Mouse (Mus musculus): ENCODE data around the gene Brd4. TPM values are rescaled to one million over a fixed set of nuclear protein-coding genes. Genes with fewer than 3 reads are reported as not detected.

Brd4 gene
- polyA plus RNA-seq, 1 experiment = not detected

DNA sequence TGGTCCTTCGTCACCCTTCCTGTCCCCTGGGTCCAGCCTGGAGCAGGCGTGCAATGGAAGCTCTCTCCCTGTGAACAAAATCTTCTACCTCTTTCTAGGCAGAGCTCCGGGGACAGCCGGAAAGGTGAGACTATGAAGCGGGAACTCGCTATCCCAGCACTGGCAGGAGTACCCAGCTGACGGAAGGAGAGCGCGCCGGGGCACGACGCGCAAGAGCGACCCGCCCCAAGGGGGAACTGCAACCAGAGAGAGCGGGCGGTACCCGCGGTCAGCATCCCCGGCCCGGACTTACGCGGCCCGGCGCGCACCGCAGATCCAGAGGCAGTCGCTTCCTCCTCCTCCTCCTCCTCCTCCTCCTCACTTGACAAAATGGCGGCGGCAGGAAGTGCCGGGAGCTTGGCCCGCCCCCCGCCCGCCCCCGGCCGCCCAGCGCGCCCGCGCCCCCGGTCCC lies 726 bp downstream of the Brd4 start:
- under 1% methylated on average over 38 of the region's 41 CpGs for WGBS
- peaks cover 5% of the 10 kb centered on the region for H3K4me1 ChIP-seq (ENCODE audit: control insufficient read depth, insufficient read depth, low read length)
- no peak for TF ChIP-seq POLR2A (IDR thresholded peaks at IDR 0.05; ENCODE audit: insufficient read depth, low read depth, low read length)
- TF ChIP-seq CTCF (IDR thresholded peaks at IDR 0.05; ENCODE audit: insufficient read depth, low read depth, low read length) = no peak

DNA sequence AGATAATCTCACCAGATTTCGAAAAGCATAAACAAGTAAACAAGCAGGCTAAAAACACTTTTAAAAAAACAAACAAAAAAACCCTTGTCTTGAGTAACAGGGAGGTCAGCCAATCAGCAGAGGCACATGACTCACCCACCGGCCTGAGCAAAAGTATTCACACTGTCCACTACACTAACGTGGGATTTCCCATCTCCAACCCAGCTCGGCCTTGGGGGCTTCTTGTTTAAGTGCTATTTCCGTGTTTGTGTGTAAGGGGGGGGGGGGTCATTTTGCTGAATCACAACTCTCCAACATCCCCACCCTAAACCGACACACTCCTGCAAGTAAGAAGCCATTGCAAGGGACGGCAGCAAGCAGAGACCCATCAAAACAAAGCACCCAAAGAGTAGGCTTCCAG lies 1.2 kb downstream of the Brd4 start:
- TF ChIP-seq CTCF (IDR thresholded peaks at IDR 0.05; ENCODE audit: insufficient read depth, low read depth, low read length) (no peak), POLR2A (IDR thresholded peaks at IDR 0.05; ENCODE audit: insufficient read depth, low read depth, low read length) (no peak)
- 2% methylated on average over 7 of the region's 7 CpGs for WGBS

More for the DNA sequence above, 726 bp downstream of the Brd4 start:
- Histone ChIP-seq H3K27ac (ENCODE audit: insufficient read depth, low read depth, low read length) (peak overlapping the region; percentile 92), H3K4me3 (ENCODE audit: insufficient read depth, low read depth, low read length) (peak overlapping the region; percentile 66)

DNA sequence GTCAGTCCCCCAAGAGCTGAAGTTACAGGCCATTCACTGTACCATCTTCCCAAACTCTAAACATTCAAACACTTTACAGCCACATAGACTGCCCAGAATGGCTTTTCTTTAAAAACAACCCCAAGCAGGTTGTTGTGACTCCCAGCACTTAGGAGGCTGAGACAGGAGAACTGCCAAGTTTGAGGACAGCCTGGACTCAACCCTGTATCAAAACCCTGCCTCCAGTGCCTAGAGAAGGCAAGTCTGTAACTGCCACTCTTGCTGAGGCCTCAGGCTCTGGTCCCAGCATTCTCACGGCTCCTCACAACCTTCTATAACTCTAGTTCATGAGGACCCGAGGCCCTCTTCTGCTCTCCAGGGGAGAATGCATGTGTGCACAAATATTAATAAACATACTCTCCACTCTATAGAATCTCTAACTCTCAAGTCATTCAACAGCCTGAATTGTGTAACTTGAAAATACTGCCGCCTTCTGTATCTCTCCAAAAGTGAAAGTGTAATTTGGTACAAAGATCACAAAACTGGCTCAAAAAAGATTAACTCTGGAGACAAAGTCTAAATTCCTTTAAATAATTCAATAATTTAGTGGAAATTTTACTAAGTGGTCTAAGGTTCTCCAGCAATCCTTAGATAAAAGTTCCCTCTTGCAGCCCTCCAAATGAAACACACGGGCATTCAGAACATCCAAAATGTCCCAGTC lies 2.8 kb downstream of the Brd4 start:
- TF ChIP-seq CTCF (IDR thresholded peaks at IDR 0.05; ENCODE audit: insufficient read depth, low read depth, low read length) (no peak), POLR2A (IDR thresholded peaks at IDR 0.05; ENCODE audit: insufficient read depth, low read depth, low read length) (no peak)
- Histone ChIP-seq H3K27ac (ENCODE audit: insufficient read depth, low read depth, low read length) (no peak overlapping the region), H3K4me1 (ENCODE audit: control insufficient read depth, insufficient read depth, low read length) (peaks cover 5% of the 10 kb centered on the region), H3K4me3 (ENCODE audit: insufficient read depth, low read depth, low read length) (no peak overlapping the region)
- 42% methylated on average over 4 of the region's 4 CpGs for WGBS

More for the DNA sequence above, 1.2 kb downstream of the Brd4 start:
- Histone ChIP-seq H3K4me3 (ENCODE audit: insufficient read depth, low read depth, low read length) (peak overlapping the region; percentile 66), H3K27ac (ENCODE audit: insufficient read depth, low read depth, low read length) (peak overlapping the region; percentile 10; the same call in 1 of the 2 replicates), H3K4me1 (ENCODE audit: control insufficient read depth, insufficient read depth, low read length) (peaks cover 5% of the 10 kb centered on the region)

DNA sequence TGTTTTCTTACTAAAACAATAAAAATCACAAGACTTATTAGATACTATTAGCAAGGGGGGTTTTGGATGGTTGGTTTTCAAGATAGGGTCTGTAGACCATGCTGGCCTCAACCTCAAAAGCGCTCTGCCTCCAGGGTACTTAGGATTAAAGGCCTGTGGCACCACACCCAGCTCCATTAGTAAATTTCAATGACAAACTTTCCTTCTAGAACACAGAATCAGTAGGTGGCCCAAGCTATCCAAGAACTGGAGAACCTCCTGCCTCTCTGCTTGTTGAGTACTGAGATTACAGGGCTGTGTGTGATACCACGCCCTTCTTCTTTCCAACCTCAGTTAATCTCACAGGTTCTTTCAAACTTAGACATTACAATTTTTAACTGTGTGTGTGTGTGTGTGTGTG lies 3.4 kb downstream of the Brd4 start:
- Histone ChIP-seq H3K27ac (ENCODE audit: insufficient read depth, low read depth, low read length) (no peak overlapping the region), H3K4me3 (ENCODE audit: insufficient read depth, low read depth, low read length) (no peak overlapping the region), H3K4me1 (ENCODE audit: control insufficient read depth, insufficient read depth, low read length) (peaks cover 5% of the 10 kb centered on the region)
- 82% methylated on average over 2 of the region's 2 CpGs for WGBS
- TF ChIP-seq CTCF (IDR thresholded peaks at IDR 0.05; ENCODE audit: insufficient read depth, low read depth, low read length) (no peak), POLR2A (IDR thresholded peaks at IDR 0.05; ENCODE audit: insufficient read depth, low read depth, low read length) (no peak)

DNA sequence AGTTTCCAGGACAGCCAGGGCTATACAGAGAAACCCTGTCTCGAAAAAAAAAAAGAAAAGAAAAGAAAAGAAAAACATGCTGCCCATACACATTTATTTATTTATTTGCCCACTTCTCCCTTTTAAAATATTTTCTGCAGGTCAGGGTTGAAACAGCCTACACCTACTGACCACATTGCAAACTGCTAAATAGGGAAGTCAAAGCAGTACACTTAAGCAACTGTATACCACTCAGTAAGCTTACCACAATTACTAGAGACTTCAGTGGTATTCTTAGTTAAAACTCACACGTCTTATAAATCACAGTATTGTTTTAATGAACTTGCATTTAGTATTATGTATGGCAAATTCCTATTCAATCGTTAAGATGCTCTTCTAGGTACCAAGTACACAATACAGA lies 3.9 kb downstream of the Brd4 start:
- no peak for TF ChIP-seq CTCF (IDR thresholded peaks at IDR 0.05; ENCODE audit: insufficient read depth, low read depth, low read length)
- TF ChIP-seq POLR2A (IDR thresholded peaks at IDR 0.05; ENCODE audit: insufficient read depth, low read depth, low read length) = no peak
- H3K27ac ChIP-seq (ENCODE audit: insufficient read depth, low read depth, low read length) = no peak overlapping the region
- 53% methylated on average over 3 of the region's 3 CpGs for WGBS
- H3K4me1 ChIP-seq (ENCODE audit: control insufficient read depth, insufficient read depth, low read length) = peaks cover 5% of the 10 kb centered on the region
- H3K4me3 ChIP-seq (ENCODE audit: insufficient read depth, low read depth, low read length) = no peak overlapping the region

DNA sequence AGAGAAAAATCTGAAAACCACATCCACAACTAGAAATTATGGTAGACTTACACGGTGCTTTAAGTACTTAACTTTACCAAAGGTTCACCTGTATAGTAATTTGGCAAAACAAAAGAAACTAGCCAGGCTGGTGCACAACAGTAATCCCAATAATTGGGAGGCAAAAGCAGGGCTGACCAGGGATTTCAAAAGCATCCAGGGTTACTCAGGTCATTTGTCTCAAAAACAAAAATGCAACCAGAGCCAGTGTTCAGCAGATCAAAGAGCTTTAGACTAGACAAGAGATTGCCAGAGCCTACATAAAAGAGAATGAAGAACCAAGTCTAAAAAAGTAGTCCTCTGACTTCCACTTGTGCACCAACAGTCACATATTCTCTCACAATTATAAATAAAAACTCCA lies 7.3 kb downstream of the Brd4 start:
- Histone ChIP-seq H3K27ac (ENCODE audit: insufficient read depth, low read depth, low read length) (no peak overlapping the region), H3K4me3 (ENCODE audit: insufficient read depth, low read depth, low read length) (no peak overlapping the region), H3K4me1 (ENCODE audit: control insufficient read depth, insufficient read depth, low read length) (peaks cover 5% of the 10 kb centered on the region)
- 42% methylated on average over 1 of the region's 1 CpGs for WGBS
- no peak for TF ChIP-seq CTCF (IDR thresholded peaks at IDR 0.05; ENCODE audit: insufficient read depth, low read depth, low read length)
- no peak for TF ChIP-seq POLR2A (IDR thresholded peaks at IDR 0.05; ENCODE audit: insufficient read depth, low read depth, low read length)

DNA sequence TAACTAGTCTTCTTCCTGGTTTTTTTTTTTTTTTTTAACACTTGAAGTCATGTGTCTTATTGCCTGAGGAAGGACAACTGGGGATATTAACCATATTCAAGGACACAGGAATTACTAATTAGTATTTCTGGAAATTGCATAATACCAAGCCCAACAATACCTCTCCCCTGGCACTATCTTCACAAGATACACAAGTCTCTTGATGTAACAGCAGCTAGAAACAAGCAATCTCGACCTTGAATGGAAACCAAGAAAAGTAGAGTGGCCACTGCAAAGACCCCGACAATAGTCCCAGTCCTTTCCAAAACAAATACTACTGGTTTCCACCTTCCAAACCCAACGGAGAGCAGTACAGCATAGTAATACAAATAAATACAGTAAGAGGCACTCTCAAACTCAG lies 9.0 kb downstream of the Brd4 start:
- Histone ChIP-seq H3K4me1 (ENCODE audit: control insufficient read depth, insufficient read depth, low read length) (no peaks in the 10 kb centered on the region), H3K4me3 (ENCODE audit: insufficient read depth, low read depth, low read length) (no peak overlapping the region), H3K27ac (ENCODE audit: insufficient read depth, low read depth, low read length) (no peak overlapping the region)
- TF ChIP-seq POLR2A (IDR thresholded peaks at IDR 0.05; ENCODE audit: insufficient read depth, low read depth, low read length) (no peak), CTCF (IDR thresholded peaks at IDR 0.05; ENCODE audit: insufficient read depth, low read depth, low read length) (no peak)
- WGBS = 56% methylated on average over 3 of the region's 3 CpGs

DNA sequence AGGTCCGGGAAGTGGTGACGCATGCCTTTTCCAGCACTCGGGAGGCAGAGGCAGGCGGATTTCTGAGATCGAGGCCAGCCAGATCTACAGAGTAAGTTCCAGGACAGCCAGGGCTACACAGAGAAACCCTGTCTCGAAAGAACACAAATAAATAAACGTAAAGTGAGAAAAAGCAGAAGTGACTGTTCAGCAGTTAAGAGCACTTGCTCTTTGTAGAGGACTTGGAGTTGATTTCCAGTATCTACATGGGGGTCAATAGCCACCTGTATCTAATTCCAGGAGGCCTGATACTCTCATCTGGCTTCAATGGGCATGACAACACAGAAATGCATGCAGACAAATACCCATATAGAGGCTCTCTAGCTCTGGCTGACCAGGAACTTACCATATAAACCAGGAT lies 15.4 kb downstream of the Brd4 start:
- WGBS = 85% methylated on average over 7 of the region's 7 CpGs
- TF ChIP-seq CTCF (IDR thresholded peaks at IDR 0.05; ENCODE audit: insufficient read depth, low read depth, low read length) = no peak
- no peak for TF ChIP-seq POLR2A (IDR thresholded peaks at IDR 0.05; ENCODE audit: insufficient read depth, low read depth, low read length)

DNA sequence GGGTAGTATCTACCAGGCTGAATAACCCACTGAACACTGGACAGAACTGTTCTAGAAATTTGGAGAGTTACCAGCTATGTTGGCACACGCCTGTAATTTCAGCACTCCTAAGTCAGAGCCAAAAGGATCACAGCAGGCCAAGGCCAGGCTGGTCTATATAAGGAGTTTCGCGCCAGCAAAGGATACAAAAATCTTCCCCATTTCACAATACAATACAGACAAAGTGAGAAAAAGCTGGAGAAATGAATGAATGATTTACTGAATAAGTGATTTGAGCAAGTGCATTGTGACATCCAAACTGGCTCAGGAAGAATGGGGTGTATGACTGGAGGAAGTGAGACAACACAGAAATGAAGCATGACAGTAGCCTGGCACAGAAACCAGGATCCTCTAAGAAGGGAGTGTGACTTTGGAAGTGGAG lies 16.0 kb downstream of the Brd4 start:
- WGBS = 30% methylated on average over 3 of the region's 3 CpGs
- Histone ChIP-seq H3K27ac (ENCODE audit: insufficient read depth, low read depth, low read length) (0 out of 2 replicates have a peak overlapping the region, but pooled peaks have one; percentile 28), H3K4me1 (ENCODE audit: control insufficient read depth, insufficient read depth, low read length) (peaks cover 4% of the 10 kb centered on the region; the same call in 1 of the 2 replicates), H3K4me3 (ENCODE audit: insufficient read depth, low read depth, low read length) (no peak overlapping the region)
- no peak for TF ChIP-seq POLR2A (IDR thresholded peaks at IDR 0.05; ENCODE audit: insufficient read depth, low read depth, low read length)
- no peak for TF ChIP-seq CTCF (IDR thresholded peaks at IDR 0.05; ENCODE audit: insufficient read depth, low read depth, low read length)

More for the DNA sequence above, 15.4 kb downstream of the Brd4 start:
- no peak overlapping the region for H3K4me3 ChIP-seq (ENCODE audit: insufficient read depth, low read depth, low read length)
- no peak overlapping the region for H3K27ac ChIP-seq (ENCODE audit: insufficient read depth, low read depth, low read length)
- peaks cover 4% of the 10 kb centered on the region; the same call in 1 of the 2 replicates for H3K4me1 ChIP-seq (ENCODE audit: control insufficient read depth, insufficient read depth, low read length)

All from olfactory bulb, adult 2 months (tissue).